Mouse (Mus musculus) forebrain, embryonic 13.5 days (tissue): ENCODE results near the gene Polr2e. TPM values are rescaled to one million over a fixed set of nuclear protein-coding genes. Genes with fewer than 3 reads are reported as not detected.

Source experiments
- ATAC-seq: fragments of 200-750 bp; cut with Nextera tagmentation; 2 replicates; pipeline ENCODE4 v1.8.0; 2017
- H3K27ac ChIP-seq: fragments of 300-500 bp; sonication (generic); 2 replicates; pipeline ENCODE4 v1.5.1; 2015; ENCODE audit warnings: inconsistent platforms, mild to moderate bottlenecking, moderate library complexity
- H3K27me3 ChIP-seq: fragments of 300-500 bp; sonication (generic); 2 replicates; pipeline ENCODE4 v1.6.1; 2015; ENCODE audit warnings: mild to moderate bottlenecking, inconsistent platforms
- H3K36me3 ChIP-seq: fragments of 300-500 bp; sonication (generic); 2 replicates; pipeline ENCODE4 v1.6.1; 2015; ENCODE audit warnings: mild to moderate bottlenecking, inconsistent platforms; ENCODE audit not compliant: poor library complexity, severe bottlenecking
- H3K4me1 ChIP-seq: fragments of 300-500 bp; sonication (generic); 2 replicates; pipeline ENCODE4 v1.6.1; 2015; ENCODE audit warnings: inconsistent platforms
- H3K4me2 ChIP-seq: fragments of 300-500 bp; sonication (generic); 2 replicates; pipeline ENCODE4 v1.6.1; 2015; ENCODE audit warnings: inconsistent platforms, mild to moderate bottlenecking, moderate library complexity
- H3K4me3 ChIP-seq: fragments of 300-500 bp; sonication (generic); 2 replicates; pipeline ENCODE4 v1.5.1; 2015; ENCODE audit warnings: mild to moderate bottlenecking, inconsistent platforms
- H3K9ac ChIP-seq: fragments of 300-500 bp; sonication (generic); 2 replicates; pipeline ENCODE4 v1.6.1; 2015; ENCODE audit warnings: mild to moderate bottlenecking, inconsistent platforms
- H3K9me3 ChIP-seq: fragments of 300-500 bp; sonication (generic); replicated peaks from 2 replicates; pipeline ENCODE4 v1.6.1; 2016; ENCODE audit warnings: inconsistent platforms
- WGBS: fragments of 180-500 bp; shearing (Covaris S2); methylation state at CpG from one replicate; pipeline ENCODE4 v1.1.7; 2015; 5-methylcytosine and 5-hydroxymethylcytosine counted together
- polyA plus RNA-seq: library from polyadenylated mRNA; unstranded; fragments of >200 nt; fragmentation: Nextera tagmentation; extraction: Ambion mirVana; gene quantifications from 2 replicates; pipeline ENCODE4 v1.2.1, GENCODE M21; 2015

The Polr2e gene
- polyA plus RNA-seq, 1 experiment from 2014 or later, result 193 TPM

DNA sequence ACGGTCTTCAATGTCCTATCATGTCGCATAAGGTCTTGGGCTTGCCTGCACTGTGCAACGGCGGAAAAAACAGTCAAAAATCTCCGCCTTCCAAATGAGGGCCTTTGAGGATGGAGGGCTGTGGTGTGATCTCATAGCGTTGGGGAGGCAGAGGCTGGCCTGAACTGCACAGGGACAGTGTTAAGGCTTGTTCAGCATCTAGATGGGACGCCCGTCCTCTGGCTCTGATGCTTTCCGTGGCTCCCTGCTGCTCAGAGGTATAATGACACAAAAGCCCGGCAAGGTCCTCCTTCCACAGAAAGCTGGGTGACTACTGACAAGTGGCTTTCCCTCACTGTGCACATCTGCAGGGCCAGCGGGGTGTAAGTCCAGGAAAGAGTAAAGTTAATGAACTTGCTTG is 19.4 kb downstream of the Polr2e start:
- Histone ChIP-seq H3K36me3 (no peaks in the 10 kb centered on the region), H3K27ac (no peak overlapping the region), H3K27me3 (peaks cover 50% of the 10 kb centered on the region), H3K9ac (0 out of 2 replicates have a peak overlapping the region, but pooled peaks have one; percentile 48), H3K4me3 (no peak overlapping the region), H3K4me2 (peak overlapping the region; percentile 27), H3K9me3 (no peaks in the 10 kb centered on the region), H3K4me1 (peaks cover 8% of the 10 kb centered on the region)
- WGBS, result 22% methylated on average over 11 of the region's 11 CpGs
- ATAC-seq, result no peak

DNA sequence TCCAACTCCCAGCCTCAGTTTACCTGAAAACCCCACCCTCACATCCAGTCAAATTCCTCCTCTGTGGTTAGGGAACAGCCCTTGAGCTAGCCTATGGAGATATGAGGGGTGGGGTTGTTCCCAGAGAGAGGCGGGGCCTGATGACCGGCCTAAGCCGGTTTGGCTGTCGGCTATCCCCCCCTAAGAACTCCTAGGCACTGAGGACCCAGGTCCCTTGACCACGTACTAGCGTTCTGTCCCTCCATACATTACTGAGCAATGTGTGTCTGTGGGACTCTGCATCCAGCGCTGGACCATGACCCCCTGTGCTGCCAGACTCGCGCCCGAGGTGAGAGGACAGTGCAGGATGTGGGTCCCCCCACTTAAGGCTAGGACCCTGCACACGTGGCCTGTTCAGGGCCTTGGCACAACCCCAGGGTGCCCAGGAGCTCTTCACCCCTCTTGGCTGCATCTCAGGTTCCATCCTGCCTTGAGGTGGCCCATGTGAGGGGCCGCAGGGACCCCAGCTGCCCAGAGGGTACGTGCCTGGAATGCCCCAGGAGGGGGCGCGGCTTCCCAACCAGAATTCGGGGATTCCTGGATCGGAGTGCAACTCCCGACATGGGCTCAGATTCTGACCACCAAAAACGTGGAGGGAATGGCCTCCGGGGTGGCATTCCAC is 20.0 kb downstream of the Polr2e start:
- no peak for ATAC-seq
- Histone ChIP-seq H3K36me3 (no peaks in the 10 kb centered on the region), H3K27me3 (peaks cover 56% of the 10 kb centered on the region), H3K4me2 (peak overlapping the region; percentile 27), H3K9me3 (no peaks in the 10 kb centered on the region), H3K4me1 (peaks cover 8% of the 10 kb centered on the region), H3K9ac (peak overlapping the region; percentile 48; the same call in 1 of the 2 replicates), H3K27ac (no peak overlapping the region), H3K4me3 (0 out of 2 replicates have a peak overlapping the region, but pooled peaks have one; percentile 0)
- WGBS, result 3% methylated on average over 20 of the region's 20 CpGs

DNA sequence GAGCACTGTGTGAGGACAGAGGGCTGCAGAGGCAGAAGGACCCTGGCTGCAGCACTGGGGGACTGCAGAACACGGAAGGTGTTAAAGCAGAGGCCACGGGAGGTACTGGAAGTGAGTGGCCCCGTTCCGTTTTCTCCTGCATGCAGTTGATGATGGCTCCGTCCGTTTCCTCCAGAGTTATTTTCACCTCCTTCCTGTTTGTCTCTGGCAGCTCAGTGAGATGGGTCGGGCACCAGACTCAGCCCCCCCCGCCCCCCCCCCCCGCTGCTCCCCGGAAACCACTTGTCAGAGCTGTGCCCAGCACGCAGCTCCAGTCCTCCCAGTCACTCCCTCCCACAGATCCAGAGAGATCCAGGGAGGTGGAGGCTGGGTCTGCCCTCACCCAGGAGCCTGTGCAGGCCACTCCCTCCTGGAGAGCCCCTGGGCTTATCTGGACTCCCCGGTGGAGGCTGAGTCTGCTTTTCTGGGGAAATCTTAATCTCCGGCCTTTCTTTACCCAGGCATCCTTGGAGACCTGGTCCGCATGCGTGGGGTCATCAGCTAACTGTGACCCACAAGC is 20.8 kb downstream of the Polr2e start:
- Histone ChIP-seq H3K4me1 (peaks cover 8% of the 10 kb centered on the region), H3K9me3 (no peaks in the 10 kb centered on the region), H3K9ac (no peak overlapping the region), H3K27ac (no peak overlapping the region), H3K4me3 (no peak overlapping the region), H3K36me3 (no peaks in the 10 kb centered on the region), H3K27me3 (peaks cover 64% of the 10 kb centered on the region), H3K4me2 (no peak overlapping the region)
- WGBS, result 8% methylated on average over 15 of the region's 15 CpGs
- ATAC-seq, result no peak

DNA sequence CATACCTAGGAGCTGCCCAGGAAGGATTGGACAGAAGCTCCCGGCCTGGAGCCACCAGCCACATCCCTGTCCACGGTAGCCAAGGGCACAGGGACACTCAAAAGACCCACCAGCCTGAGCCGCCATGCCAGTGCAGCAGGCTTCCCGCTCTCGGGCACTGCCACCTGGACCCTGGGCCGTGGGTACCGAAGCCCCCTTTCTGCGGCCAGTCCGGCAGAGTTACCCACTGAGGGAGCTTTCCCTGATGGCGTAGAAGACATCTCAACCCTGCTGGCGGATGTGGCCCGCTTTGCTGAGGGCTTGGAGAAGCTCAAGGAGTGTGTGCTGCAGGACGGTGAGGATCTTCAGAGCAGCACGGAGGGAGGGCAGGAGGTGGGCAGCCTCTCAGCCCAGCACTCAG is 21.8 kb downstream of the Polr2e start:
- Histone ChIP-seq H3K27ac (no peak overlapping the region), H3K4me3 (no peak overlapping the region), H3K4me1 (peaks cover 8% of the 10 kb centered on the region), H3K9ac (no peak overlapping the region), H3K9me3 (no peaks in the 10 kb centered on the region), H3K27me3 (peaks cover 74% of the 10 kb centered on the region), H3K4me2 (no peak overlapping the region), H3K36me3 (no peaks in the 10 kb centered on the region)
- ATAC-seq, result no peak
- 83% methylated on average over 14 of the region's 14 CpGs for WGBS

DNA sequence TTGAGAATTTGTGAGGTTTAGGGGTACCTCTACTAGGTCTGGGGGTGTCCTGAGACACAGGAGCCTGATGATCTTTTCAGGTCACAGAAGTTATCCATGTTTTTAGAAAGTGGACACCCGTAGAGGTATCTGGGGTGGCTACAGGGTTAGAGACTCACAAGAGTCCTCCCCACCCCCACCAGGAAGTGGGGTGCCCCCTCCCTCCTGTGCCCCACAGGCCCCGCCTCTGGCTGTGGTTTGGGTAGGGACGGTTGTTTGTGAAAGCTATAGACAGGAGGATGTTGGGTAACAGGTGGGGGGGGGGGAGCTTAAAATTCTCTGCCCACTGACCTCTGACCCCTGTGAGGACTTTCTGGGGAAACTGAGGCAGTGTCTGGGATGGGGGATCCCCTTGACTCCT is 22.2 kb downstream of the Polr2e start:
- H3K36me3 ChIP-seq, result no peaks in the 10 kb centered on the region

DNA sequence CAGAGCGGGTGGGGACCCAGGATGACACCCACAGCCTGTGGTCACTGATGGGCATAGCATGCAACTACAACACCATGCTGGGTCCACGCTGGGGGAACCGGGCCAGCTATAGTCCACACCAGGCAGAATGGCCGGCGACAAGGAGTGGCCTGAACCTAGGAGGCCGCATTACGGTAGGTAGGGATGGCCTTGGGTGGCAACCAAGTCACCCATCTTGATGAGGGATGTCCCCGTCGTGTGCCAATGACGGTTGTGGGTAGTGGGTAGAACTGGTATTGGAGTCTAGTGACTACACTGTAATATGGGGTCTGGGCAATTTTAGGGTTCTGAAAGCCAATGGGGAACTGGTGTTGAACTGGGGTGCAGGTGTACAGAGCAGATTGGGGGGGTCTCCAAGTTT is 22.7 kb downstream of the Polr2e start:
- no peak for ATAC-seq
- Histone ChIP-seq H3K4me3 (no peak overlapping the region), H3K36me3 (peaks cover 2% of the 10 kb centered on the region; the same call in 1 of the 2 replicates), H3K9me3 (0 out of 2 replicates have a peak, but pooled peaks cover 1% of the 10 kb centered on the region), H3K9ac (no peak overlapping the region), H3K27me3 (peaks cover 82% of the 10 kb centered on the region), H3K4me1 (peaks cover 8% of the 10 kb centered on the region), H3K27ac (no peak overlapping the region), H3K4me2 (no peak overlapping the region)
- 90% methylated on average over 10 of the region's 10 CpGs for WGBS

More for the DNA sequence above, 22.2 kb downstream of the Polr2e start:
- ATAC-seq, result no peak
- 67% methylated on average over 3 of the region's 3 CpGs for WGBS
- H3K27me3 ChIP-seq, result peaks cover 77% of the 10 kb centered on the region
- no peak overlapping the region for H3K4me2 ChIP-seq
- H3K27ac ChIP-seq, result no peak overlapping the region
- no peak overlapping the region for H3K4me3 ChIP-seq
- H3K4me1 ChIP-seq, result peaks cover 8% of the 10 kb centered on the region
- H3K9ac ChIP-seq, result no peak overlapping the region
- H3K9me3 ChIP-seq, result no peaks in the 10 kb centered on the region

DNA sequence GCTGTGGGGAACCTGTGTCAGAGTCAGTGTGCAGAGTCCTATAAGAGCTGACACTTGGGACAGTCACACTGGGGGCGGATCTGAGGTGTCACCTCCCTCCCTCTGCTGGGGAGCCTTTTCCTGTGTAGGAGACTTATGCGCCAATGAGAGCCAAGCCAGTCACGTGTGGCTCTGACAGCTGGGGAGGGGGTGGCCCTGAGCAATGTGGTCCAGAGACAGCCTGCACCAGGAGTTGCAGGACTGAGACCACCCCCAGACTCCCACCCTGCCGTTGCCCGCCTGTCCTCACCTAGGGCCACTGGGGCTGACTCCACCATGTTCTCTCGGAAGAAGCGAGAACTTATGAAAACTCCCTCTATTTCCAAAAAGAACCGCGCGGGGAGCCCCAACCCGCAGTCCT is 23.1 kb downstream of the Polr2e start, which contains the start of gene Arhgap45:
TSS of gene Arhgap45 (plus strand) at position 143 of the 400 bp plus-strand sequence.
- Histone ChIP-seq H3K4me3 (no peak within 1 kb of the TSS), H3K9ac (no peak within 1 kb of the TSS), H3K27me3 (peaks cover 86% of the 10 kb centered on the region), H3K4me1 (peaks cover 8% of the 10 kb centered on the region), H3K36me3 (peaks cover 6% of the 10 kb centered on the region; the same call in 1 of the 2 replicates), H3K4me2 (no peak within 1 kb of the TSS), H3K27ac (no peak within 1 kb of the TSS), H3K9me3 (0 out of 2 replicates have a peak, but pooled peaks cover 5% of the 10 kb centered on the region)
- 72% methylated on average over 11 of the region's 11 CpGs for WGBS
- no peak for ATAC-seq

DNA sequence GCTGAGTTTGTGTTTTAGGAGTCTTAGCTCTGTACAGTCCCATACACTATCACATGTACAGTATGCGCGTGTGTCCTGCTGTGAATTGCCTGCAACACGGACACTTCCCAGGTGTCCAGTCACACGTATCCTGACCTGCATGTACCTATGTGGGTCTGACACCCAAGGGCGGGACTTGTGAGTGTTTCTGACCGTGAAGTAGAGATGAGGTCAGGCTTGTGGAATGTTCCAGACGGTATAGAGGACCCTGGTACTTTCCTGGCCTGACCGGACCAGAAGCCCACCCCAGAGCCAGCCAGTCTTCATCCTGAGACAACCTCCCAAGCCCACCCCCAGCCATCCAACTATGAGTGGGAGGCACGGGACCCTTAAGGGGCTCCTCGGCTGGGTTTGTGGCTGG is 24.0 kb downstream of the Polr2e start:
- Histone ChIP-seq H3K27ac (no peak overlapping the region), H3K4me2 (no peak overlapping the region), H3K27me3 (peaks cover 84% of the 10 kb centered on the region), H3K36me3 (peaks cover 14% of the 10 kb centered on the region), H3K9ac (no peak overlapping the region), H3K4me1 (peaks cover 8% of the 10 kb centered on the region), H3K9me3 (peaks cover 15% of the 10 kb centered on the region), H3K4me3 (no peak overlapping the region)
- no peak for ATAC-seq
- 79% methylated on average over 10 of the region's 10 CpGs for WGBS

DNA sequence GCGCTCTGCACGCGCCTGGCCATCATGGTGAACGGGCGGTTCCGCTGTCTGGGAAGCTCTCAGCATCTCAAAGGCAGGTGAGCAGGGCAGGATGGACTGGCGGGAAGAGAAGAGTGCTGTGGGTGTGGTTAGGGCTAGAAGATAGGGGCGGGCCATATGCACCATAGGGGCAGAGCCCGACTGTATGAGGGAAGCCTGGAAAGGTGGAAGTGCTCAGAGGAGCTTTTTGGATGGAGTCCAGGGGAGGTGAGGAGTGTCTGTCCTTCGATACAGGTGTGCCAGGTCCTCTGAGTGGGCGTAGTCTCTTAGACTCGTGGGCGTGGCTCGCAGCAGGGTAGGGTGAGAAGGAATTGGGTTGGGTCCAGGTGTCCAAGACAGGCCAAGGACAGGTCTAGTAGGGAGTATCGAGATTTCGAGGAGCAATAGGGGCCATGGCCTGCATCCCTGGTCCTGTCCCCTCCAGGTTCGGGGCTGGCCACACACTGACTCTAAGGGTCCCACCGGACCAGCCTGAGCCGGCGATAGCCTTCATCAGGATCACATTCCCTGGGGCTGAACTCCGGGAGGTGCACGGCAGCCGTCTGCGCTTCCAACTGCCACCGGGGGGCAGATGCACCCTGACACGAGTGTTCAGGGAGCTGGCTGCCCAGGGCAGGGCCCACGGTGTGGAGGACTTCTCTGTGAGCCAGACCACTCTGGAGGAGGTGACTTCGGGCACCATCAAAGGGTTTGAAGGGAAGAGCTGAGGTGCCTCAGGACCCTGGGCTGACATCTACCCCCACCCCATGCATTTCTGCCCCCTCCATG is 24.9 kb downstream of the Polr2e start:
- WGBS, result 22% methylated on average over 28 of the region's 28 CpGs
- H3K9me3 ChIP-seq, result peaks cover 23% of the 10 kb centered on the region
- ATAC-seq, result no peak
- peaks cover 75% of the 10 kb centered on the region for H3K27me3 ChIP-seq
- H3K4me2 ChIP-seq, result no peak overlapping the region
- no peak overlapping the region for H3K27ac ChIP-seq
- no peak overlapping the region for H3K4me3 ChIP-seq
- H3K36me3 ChIP-seq, result peaks cover 23% of the 10 kb centered on the region
- H3K9ac ChIP-seq, result no peak overlapping the region
- peaks cover 3% of the 10 kb centered on the region for H3K4me1 ChIP-seq

DNA sequence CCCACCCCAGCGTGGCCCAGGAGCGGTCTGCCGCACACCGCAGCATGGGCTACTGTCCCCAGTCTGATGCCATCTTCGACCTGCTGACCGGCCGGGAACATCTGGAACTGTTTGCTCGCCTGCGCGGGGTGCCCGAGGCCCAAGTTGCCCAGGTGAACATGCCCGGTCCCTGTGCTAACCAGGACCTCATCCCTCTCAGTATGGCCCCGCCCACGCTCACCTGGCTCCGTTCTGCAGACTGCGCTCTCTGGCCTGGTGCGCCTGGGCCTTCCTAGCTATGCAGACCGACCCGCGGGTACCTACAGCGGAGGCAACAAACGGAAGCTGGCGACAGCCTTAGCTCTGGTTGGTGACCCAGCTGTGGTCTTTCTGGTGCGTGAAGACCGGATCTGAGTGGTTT is 26.0 kb downstream of the Polr2e start:
- no peak overlapping the region for H3K4me2 ChIP-seq
- H3K27me3 ChIP-seq, result peaks cover 65% of the 10 kb centered on the region
- H3K27ac ChIP-seq, result no peak overlapping the region
- ATAC-seq, result no peak
- H3K9me3 ChIP-seq, result peaks cover 25% of the 10 kb centered on the region
- no peak overlapping the region for H3K9ac ChIP-seq
- 29% methylated on average over 25 of the region's 25 CpGs for WGBS
- no peak overlapping the region for H3K4me3 ChIP-seq
- H3K36me3 ChIP-seq, result peaks cover 24% of the 10 kb centered on the region
- H3K4me1 ChIP-seq, result no peaks in the 10 kb centered on the region

DNA sequence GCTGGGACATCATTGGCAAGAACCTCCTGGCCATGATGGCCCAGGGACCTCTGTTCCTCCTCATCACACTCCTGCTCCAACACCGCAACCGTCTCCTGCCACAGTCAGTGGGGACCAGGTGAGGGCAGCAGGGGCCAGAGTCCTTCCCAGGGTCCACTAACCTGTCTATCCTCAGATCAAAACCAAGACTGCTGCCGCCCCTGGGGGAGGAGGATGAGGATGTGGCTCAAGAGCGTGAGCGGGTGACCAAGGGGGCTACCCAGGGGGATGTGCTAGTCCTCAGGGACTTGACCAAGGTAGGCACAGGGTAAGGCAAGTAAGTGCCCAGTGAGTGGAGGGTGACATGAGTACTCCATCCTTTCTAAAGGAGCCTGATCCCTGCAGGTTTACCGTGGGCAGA is 27.9 kb downstream of the Polr2e start:
- WGBS, result 82% methylated on average over 6 of the region's 6 CpGs

DNA sequence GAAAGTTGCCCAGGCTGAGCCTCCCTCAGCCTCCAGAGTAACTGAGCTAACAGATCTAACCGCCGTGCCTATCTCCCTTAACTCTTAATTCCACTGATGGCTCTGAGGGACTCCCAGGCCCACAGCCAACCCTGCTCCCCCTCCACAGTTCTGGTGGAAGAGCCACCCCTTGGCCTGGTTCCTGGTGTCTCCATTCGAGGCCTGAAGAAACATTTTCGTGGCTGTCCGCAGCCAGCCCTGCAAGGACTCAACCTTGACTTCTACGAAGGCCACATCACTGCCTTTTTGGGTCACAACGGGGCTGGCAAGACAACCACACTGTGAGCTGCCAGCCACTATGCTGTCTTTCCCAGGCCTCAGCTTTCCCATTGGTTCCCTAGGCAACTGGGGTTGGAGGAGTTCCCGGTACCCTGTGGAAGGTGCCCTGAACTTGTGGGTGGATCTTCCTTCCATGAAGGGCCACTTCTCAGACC is 35.3 kb downstream of the Polr2e start:
- H3K27me3 ChIP-seq, result peaks cover 57% of the 10 kb centered on the region
- ATAC-seq, result no peak

More for the DNA sequence above, 27.9 kb downstream of the Polr2e start:
- no peak for ATAC-seq
- Histone ChIP-seq H3K9me3 (peaks cover 25% of the 10 kb centered on the region), H3K36me3 (peaks cover 24% of the 10 kb centered on the region), H3K4me3 (no peak overlapping the region), H3K27me3 (peaks cover 56% of the 10 kb centered on the region), H3K9ac (no peak overlapping the region), H3K27ac (no peak overlapping the region), H3K4me1 (no peaks in the 10 kb centered on the region), H3K4me2 (no peak overlapping the region)

More for the DNA sequence above, 35.3 kb downstream of the Polr2e start:
- H3K36me3 ChIP-seq, result no peaks in the 10 kb centered on the region; the same call in 1 of the 2 replicates
- H3K4me1 ChIP-seq, result no peaks in the 10 kb centered on the region
- no peak overlapping the region for H3K4me2 ChIP-seq
- no peak overlapping the region for H3K27ac ChIP-seq
- no peaks in the 10 kb centered on the region for H3K9me3 ChIP-seq
- H3K4me3 ChIP-seq, result no peak overlapping the region
- WGBS, result 88% methylated on average over 8 of the region's 8 CpGs
- no peak overlapping the region for H3K9ac ChIP-seq
